Mouse (Mus musculus) kidney, postnatal 25 days (tissue): ENCODE results near the gene Dnajb2.

ENCODE experiments used
- DNase-seq, 2 experiments: peaks; one replicate each; pipeline ENCODE4 v3.0.0; 2021; ENCODE audit warnings: mixed read lengths in 2 of 2

The Dnajb2 gene

DNA sequence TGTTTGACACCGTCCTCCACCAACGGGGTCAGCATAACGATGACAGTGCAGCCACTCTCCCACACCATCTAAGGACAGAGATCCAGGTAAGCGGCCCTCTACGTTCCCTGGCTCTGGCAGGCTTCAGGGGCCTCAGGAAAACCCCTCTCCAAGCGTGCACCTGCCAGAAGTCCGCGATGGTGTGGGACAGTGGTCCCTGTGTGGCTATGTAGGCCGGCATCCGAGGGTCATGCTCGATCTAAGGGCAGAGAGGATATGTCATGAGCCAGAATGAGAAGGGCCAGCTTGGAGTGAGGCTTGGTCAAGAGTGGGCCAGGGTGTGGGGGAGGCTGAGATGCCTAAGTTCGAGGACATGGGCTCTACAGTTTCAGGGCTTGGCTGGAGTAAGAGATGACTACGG, 16.1 kb downstream of the Dnajb2 start:
- no peak for DNase-seq

DNA sequence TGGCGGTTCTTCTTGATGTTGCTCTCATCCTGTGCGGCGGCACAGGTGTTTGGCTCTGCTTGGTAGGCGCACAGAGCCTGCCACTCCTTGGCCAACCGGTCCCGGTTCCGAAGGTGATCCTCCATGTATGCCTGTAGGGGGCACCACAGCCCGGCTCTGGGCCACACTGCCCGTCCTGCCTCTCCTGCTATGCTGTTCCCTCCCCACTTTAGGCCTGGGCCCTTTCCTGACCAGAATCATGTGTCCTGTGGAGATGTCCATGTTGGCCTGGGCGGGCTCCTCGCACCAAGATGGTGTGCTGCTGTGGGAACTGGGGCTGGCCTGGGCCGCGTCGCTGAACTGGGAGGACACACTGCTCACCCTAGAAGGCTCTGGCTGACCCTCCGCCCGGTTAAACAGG, 16.8 kb downstream of the Dnajb2 start:
- peak in 1 of 2 experiments; percentile 36 for DNase-seq

DNA sequence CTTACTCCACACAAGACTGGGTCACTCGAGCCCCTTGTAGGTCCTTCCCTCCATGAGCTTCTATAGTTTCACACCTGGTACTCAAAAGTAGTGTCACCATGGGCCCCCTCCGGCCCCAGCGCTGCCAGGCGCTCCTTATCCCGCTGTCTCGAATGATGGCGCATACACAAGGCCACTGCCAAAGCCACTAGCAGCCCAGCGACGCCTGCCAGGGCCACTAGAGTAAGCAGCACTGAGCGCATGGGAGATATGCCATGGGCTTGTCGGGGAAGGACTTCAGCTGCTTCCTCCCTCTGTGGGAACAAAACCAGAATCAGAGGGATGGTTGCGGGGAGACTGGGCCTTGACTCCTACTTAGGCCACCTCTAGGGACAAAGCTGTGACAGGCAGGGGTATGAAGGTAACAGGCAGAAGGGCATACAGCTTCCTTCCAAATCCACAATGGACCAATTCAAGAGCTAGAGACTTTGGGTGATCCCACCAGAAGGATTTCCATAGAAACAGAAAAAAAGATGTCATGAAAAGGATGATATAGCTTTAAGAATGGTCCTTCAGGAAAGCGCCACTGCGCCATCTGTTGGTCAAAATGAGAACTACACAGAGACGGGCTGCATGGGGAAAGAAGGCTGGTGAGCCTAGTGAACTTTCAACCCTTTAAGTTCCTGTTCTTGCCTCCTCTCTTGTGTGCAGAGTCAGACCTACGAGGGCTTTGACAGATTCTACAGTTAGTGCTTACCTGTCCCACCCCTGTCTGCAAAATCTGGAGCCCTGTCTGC, 17.8 kb downstream of the Dnajb2 start:
- peak; percentile 79 to 93 for DNase-seq

DNA sequence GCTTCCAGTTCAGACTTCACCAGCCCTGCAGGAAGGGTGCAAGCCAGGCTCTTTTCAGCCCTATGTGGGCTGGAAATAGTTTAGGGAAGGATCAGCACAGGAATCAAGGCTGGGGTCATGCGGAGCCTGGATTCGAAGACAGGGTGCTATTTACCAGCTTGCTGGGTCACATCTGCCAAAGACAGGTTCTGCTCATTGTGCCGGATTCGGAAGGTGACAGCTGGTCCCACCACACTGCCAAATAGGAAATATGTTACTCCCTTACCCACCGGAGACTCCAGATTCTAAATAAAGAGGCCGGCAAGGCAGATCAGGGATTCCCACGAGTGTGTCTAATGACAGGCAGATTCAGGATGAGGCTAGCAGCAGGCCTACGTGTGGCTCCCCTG, 18.4 kb downstream of the Dnajb2 start:
- DNase-seq, result no peak

DNA sequence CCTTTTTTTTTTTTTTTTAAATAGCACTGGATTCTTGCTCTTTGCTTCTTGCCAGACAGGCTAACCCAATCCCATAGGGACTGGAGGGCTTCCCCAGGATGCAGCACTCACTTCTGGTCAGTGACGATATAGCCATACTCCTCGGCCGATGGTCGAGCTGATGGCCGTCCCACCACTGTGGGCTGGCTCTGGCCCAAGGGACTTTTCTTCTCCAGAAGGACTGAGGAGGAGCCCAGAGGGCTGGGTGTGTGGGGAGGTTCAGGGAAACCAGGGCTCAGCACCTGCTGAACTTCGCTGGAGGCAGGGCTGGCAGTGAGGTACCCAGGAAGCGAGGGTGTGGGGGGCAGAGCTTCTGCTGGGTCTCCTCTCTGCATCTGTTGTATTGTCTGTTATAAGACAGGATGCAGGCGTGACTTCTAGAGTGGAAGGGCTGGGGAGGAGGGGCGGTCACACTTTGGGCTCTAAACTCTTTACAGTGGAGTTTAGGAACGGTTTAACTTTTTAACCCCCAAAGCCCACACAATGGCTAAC, 19.4 kb downstream of the Dnajb2 start:
- peak in 1 of 2 experiments; percentile 38 for DNase-seq

DNA sequence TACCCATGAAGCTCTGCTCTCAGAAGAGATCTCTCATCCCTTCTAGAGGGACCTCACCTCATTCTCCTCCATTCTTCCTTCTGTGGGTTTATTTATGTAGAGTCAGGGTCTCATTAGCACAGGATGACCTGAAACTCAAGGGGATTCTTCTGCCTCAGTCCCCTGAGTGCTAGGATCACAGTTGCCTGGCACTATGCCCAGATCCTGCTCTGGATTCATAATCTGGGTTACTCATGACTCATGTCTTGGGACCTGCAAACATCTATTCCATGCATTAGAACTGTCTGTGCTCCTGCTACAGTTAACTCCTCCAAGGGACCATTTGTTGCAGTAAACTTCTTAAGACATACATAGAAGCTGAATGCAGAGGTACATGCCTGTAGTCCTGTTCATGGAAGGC, 25.1 kb downstream of the Dnajb2 start:
- DNase-seq, result peak in 1 of 2 experiments; percentile 29

DNA sequence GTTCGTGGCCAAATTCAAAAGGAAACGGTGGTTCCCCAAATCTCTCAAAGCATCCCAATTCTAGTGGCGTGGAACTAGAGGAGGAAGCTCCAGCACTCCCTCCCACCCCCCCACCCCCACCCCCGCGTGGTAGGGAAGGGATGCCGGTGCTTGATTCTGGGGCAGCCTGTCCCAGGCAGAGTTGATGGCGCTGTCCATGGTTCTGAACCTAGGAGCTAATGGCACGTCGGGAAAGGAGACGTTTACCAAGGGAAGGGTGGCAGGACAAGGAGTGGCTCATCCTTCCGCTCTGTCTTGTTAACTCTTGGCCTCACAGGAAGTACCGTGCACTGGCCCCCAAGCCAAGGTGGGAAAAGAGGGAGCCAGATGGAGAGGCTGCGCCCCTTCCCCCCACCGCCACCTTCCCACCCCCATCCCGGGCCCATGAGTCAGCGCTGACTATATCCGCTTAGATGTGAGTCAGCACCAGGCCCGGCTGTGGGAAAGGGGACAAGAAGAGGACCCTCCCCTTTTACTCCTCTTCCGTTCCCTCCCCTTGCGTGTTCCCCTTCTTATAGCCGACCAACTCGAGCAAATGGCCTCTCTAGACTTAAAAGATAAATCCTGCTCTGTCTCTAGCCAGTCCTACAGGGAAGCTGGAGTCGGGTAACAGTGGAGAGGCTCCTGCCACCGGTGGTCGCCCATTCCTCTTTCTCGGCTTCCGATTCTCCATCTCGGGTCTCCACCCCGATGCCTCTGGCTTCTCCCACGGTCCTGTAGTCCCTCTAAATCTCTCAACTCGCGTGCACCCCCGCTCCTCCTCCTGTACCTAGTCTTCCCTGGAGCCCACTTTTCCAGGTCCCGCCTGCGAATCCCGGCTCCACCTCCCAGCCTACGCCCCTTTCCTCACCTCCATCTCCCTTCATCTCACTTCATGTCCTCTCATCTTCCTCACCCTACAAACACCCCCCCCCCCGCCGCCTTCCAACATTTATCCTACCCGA, 27.1 kb downstream of the Dnajb2 start:
- peak; percentile 70 to 87 for DNase-seq

DNA sequence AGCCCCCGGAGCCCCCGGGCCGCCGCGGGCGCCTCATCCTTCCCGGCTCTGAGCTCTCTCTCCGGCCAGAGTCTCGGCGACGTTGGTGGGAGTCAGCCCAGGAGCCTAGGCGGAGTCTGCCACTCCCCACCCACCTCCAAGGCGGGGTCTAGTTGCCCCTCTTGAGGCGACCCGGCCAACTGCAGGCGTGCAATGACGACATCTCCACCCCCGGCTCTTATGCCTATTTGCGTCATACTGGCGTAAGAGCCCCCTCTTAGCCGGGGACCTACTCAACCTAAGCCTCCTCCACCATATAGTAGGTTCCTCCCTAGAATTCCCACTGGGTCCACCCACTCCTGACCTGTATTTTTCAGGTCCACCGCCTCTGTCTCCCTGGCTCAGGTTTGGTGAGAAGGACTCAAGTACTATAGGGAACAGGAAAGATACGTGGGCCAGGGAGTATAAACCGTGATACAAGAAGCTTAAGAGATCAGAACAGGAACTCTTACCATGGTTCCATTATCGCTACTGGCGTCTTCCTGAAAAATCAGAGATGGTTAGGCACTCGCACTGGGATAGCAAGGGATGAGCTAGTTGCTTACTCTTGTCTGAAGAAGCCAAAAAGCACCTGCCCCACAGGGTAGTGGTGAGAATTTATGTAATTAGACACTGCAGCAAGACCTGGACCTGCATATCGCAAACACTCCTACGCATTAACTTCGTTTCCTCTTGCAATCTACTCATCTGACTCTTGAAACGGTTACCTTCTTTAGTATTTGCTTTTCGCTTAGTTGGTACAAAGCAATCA, 28.1 kb downstream of the Dnajb2 start, which contains the start of gene Ptprn:
Gene Ptprn, minus strand, starts transcription at position 412 of the 790 bp plus-strand sequence.
- DNase-seq, result no peak

DNA sequence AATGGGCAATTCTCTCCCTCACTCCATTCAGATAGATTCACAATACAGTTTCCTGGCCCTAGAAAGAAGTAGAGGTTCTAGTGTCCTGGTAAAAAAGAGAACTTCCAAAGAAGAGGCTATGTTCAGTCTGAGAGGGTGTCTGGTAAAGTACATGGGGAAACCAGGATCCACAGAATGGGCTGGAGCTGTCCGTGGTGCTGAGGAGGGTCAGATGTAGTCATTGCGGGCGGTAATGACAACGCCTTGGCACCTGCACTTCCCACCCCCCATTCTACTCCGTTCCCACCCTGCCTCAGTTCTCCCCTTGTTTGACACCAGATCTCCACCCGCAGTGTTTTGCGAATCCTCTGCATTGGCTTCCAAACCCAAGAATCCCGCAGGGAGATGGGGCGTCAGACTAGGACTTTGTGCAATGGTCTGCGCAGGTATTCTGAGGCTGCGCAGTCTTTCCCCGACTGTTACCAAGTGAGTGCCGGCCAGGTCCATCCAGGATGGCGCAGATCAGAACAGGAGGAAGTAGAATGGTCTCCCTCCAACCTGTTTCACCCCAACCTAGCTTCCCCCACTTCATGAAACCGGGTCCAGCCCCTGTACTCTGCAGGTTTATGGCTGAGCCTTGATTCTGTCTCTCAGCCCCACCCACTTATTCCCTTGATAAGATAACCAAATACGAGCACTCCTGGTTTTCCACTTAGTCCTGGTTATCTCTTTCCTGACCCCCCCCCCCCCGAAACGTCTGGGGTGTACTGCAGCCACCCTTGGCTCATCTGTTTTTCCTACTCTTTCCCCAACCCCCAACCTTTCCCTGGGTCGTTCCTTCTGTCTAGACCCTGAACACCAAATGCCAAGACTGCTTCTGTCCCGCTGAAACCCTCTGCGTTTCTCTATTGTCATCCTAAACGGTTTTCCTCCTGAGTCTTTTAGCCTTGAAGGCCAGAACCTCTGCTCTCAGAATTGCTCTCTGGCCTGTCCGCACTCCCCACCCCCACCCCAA, 41.3 kb downstream of the Dnajb2 start:
- peak; percentile 57 to 79 for DNase-seq

DNA sequence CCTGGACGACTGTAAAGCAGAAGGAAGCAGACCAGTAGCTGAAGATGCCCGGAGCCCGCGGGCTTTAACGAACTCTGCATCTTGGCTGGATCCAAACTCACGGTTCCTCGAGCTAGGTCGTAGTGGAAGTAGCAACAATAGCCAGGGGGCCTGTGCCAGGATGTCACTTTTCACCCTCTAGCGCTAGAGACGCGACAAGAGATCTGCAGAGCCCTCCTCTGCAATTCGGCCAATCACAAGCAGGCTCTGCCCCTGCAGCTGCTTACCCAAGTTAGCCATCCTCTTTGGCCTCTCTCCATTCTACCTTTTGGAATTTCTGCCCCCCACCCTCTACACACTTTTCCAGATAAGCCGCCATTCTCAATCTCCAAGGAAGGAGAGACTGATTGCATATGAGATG, 42.0 kb downstream of the Dnajb2 start, which contains the start of gene Resp18:
Gene Resp18, minus strand, starts transcription at position 188 of the 400 bp plus-strand sequence.
- no peak for DNase-seq

DNA sequence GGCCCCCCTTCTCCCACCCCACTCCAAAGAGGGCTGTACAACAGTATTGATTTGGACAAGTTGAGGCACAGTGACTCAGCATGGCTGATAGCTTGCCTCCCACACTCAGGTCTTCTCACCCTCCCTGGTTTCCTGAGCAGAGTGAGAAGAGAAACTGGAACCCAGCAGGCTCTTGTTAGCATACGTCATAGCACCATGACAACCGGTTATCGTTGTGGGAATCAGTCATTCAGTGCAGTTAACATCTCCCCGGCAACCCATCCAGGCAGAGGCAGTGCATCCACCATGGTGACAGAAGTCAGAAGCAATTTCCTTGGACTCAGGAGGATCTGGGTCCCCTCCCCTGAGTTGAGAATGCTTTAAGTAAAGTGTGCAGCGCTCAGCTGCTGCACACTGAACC, 46.8 kb downstream of the Dnajb2 start:
- no peak for DNase-seq

DNA sequence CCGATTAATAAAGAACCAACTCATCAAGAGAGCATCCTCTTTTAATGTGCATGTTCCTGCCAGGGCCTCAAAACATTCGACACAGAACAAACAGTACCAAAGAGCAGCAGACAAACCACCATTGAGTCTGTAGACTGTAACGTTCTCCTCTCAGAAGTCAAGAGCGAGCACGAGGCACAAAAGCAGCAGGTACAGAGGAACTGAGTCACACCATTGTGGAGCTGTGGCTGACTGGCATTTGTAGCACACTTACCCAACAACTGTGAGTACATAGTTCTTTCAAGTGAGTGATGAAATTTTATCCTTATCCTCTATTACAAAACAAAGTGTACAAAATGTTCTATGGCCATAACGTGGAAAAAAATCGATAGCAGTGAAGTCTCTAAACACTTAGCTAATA, 48.7 kb downstream of the Dnajb2 start:
- DNase-seq, result no peak

DNA sequence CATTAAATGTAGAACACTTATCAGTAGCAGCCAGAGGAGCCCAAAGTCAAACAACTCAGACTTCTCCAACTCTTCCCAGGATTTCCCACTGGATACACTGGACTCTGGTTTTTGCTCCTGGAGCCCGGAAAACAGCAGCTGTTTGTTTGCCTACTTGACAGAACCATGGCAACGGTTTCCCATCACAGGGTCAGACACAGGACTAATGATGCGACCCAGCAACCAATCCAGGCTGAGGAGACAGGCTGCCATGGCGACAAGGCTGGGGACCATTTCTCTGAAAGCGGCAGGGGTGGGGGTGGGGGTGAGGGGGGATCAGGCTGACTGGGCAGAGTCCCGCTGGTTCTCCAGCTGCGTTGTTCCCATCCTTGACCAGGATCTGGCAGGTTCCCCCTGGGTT, 53.2 kb downstream of the Dnajb2 start:
- DNase-seq, result peak in 1 of 2 experiments; percentile 4

DNA sequence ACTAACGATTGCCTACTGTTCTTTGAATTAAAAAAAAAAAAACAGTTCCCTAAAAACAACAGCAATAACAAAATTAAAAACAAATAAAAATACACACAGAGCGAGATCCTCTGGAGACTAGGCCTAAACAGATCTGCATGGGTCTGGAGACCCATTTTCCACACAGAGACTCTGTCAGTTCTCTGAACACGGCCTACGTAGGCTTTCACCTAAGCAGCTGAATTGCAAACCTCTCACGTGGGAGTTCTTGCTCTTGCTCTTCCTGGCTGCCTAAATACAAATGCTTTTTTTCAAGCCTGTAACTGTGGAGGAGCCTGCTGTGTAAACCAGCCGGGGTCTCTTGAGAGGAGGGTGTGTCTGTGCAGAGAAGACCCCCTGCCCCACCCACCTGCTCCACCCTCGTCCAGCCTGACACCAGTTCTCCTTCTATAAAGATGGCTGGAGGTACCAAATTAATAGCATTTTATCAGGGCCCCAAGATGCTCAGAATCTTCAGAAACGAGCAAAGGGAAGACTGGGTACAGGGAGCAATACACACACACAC, 53.8 kb downstream of the Dnajb2 start:
- DNase-seq, result no peak

DNA sequence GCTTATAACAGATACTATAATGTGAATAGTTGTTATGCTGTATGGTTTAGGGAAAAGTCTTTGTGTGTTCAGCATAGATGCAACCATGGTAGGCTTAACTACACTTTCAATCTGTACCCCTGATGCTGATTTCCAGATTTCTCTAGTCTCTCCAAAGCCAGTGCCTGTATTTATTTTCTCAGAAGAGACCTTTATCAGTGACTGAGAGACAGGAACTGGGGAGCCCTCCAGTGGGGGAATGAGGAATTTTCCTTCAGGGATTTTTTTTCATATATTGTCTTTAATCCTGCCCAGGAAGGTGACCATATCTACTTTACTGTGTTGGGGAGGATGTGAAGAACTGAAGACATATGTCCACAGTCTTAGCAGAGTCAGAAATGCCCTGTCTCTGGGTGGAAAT, 54.4 kb downstream of the Dnajb2 start:
- peak in 1 of 2 experiments; percentile 45 for DNase-seq

DNA sequence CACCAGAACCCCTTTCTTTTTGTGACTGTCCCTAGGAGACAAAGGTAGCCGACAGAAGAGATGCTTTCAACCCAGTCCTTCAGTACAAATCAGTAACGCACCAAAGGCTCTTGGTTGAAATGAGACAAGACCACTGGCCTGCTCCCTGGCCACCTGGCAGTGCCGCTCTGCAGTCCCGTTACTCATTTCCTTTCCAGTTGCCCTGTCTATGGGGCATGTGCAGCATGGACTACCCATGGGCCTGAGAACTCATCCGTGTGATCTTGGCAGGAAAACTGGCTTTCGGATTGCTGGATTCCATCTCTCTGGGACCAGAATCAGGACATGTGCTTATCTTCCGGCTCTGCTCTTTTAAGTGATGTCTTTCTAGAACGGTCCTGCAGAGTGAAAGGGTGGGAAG, 55.1 kb downstream of the Dnajb2 start:
- DNase-seq, result no peak

DNA sequence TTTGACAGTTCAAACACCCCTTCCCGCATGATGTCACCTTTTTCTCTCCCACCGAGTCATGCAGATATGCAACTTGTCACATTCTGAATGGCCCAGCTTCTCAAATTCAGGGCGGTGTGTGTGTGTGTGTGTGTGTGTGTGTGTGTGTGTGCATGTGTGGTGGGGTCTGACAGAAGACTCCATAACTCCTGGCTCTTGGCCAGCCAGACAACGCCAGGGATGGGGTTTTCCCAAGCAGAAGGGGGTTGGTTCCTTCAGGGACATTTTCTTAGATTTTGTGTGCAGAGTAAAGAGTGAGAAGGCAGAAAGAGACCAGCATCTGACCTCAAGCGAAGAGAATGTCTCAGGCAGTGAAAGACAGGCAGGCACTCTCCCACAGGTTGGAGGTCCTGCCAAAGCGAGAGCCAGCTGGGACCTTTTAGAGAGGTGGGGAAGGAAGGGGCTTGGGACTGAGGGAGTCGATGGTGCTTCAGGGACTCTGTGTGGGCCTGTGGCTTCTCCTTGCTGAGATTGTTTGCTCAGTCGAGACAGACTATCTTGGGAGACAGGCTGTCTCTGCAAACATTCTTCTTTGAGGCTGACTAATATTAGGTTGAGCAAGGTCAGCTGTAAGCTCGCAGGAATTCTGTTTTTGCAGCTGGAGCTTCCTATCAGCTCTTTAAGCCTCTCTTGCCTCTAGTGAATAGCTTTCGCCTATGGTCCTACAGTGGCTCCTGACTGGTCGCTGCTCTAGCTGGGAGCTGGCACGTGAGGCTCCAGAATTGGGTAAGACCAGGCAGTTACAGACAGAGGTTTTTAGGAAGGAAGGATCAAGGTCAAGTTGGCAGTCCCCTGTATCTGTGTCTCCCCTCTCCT, 56.5 kb downstream of the Dnajb2 start:
- no peak for DNase-seq

DNA sequence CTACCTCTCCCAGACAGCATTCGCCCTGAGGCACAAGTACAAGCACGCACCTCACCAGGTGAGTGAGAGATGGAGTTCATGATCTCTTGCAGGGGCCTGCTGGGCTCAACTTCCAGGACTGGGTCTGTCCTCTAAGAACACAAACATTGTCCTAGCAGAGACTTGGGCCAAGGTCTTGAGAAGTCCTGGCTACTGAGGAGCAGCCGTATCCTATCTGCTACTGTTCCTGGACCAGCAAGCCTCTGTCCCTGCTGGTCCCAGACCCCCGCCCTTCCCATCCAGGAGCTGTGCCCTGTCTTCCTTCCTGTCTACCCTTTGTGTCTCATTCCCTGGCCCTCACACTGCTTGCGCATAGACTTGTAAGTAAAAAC, 57.1 kb downstream of the Dnajb2 start:
- no peak for DNase-seq

DNA sequence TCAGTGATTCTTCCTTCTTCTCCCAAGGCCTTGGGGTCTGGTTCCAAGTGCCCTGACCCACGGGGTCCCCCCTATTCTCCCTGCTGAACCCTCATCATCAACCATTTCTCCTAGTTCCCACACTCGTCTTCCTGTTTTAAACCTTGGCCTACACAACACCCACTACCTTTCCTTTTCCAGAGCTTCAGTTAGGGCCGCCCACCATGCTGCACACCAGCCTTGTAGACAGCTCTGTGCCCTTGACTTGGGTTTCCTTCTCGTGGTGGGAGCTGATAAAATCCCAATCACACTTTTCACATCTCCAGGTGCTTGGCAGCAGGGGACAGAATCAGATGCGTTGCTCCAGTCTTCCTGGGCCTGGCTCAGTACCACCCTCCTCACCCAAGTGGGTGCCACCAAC, 58.1 kb downstream of the Dnajb2 start:
- DNase-seq, result no peak
